Mouse (Mus musculus) urinary bladder, postnatal 25 days (tissue): ENCODE data around the gene Eif3b.
A peak's percentile ranks its signal among the peaks of the same experiment; 100 is the strongest.
"Not testable (repeated sequence)": the region's sequence is repeated elsewhere in the genome, so short reads cannot be mapped to it uniquely, and the experiment has no call there.

Experiments
- DNase-seq: peaks from one replicate; pipeline ENCODE4 v3.0.0; 2022; ENCODE audit warnings: low spot score

The Eif3b gene

DNA sequence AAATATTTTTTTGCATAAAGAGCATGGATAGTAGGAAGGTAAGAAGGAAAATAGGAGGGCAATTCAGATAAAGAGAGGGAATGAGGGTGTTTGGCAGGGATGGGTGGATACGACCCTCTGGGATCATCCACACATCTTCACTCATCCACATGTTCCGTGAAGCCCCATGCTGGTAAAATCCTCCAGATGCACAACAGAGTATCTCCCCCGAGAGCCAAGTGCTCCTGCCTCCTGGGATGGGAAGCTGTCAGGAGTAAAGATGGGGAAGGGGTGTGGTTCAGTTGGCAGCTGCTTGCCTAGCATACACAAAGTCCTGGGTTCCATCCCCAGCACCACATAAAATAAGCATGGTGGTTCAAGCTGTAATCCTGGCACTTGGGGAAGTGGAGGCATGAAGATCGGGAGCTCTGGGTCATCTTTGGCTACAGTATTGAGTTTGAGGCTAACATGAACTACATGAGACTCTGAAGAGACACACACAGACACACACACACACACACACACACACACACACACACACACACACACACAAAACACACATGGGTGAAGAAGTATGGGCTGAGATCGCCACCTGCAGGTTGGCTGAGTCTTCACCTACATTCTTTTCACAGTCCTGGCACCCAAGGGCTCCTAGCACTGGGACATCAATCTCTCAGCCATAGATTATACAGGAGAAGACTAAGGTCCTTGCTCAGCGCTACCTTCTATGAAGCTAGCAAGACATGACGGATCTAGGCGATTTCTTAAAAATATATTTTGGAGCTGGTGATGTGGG is 22.8 kb upstream of the Eif3b start:
- peak; percentile 26 for DNase-seq

DNA sequence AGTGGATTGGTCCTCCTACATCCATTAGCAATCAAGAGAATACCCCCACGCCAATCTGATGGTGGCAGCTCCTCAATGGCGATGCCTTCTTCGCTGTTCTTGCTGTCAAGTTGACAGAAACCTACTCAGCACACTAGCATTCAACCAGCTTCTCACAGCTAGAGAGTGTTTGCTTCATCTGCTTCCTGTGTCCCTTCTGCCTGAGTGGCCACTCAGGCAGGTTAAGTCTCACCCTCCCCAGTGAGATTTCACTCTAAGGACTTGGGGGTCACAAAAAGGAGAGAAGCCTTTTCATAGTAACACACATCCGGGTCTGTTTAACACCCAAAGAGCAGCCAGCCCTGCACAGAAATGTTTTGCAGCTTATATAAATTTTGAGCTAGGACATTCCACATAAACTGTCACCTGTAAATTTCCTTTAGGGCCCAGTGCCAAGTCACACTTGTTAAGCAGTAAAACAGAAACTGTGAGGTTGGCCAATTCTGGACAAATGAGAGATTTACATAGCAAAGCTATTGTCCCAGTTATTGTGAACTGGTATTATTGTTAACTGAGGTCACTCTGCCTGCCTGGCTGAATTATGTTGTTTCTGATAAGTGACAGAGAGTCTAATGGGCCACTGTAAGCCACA is 16.4 kb upstream of the Eif3b start:
- no peak for DNase-seq

DNA sequence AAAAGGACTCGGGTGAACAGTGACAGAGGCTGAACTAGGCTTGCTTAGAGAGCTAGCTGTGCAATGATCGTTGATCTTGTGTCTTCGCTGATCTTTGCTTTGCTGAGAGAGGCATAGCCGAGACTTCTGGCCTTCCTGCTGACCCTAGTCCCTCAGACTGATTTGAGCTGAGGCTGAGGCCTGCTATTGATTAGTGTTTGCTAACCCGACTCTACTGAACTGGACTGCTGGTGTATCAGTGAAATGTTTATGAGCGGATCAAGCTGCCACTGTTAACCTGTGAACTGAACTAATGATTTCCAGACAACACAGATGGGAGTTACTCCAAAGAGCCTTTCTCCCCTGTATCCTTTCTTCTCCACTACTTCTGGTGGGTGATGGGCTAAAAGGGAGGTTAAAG is 14.0 kb upstream of the Eif3b start:
- DNase-seq, result no peak

DNA sequence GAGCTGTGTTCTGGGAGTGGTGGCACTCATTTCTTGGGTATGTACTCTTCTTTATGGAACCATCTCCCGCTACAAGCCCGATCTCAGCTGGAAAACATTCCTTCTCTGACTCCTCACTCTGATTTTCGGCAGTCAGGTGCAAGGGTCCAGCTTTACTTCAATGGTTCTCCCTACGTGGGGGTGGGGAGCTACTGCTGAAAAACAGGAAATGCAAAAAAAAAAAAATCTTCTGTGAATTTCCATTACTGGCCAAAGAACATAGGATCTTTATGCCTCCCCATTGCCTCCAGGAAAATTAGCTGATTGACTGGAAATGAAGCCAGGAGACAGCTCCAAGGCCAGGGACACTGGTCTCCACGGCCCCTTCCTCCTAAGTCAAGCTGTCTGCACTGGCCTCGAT is 12.5 kb upstream of the Eif3b start:
- no peak for DNase-seq

DNA sequence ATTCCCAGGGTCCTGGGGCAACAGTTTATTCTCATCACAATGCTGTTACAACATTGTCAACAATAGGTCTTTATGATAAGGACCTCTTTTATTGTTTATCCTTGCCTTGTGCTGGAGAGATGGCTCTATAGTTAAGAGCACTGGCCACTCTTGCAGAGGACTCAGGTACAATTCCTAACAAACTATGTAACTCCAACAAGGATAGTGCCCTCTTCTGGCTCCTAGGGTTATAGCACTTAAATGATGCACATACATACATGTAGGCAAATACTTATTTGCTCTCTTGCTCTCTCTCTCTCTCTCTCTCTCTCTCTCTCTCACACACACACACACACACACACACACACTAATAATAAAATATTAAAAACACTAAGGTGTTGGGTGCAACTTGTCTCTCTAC is 10.3 kb upstream of the Eif3b start:
- no peak for DNase-seq

DNA sequence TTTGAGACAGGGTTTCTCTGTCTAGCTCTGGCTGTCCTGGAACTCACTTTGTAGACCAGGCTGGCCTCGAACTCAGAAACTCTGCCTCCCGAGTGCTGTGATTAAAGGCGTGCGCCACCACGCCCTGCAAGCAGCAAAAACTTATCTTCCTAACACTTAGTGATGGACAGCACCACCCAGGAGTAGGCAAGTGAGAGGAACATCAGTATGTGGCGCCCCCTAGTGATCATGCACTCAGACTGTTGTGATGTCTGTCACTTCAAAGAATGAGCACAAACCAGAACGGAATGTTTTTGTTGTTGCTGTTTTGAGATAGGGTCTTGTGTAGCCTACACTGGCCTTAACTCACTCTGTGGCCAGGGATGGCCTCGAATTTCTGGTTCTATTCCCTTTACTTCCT is 7.8 kb upstream of the Eif3b start:
- peak; percentile 54 for DNase-seq

DNA sequence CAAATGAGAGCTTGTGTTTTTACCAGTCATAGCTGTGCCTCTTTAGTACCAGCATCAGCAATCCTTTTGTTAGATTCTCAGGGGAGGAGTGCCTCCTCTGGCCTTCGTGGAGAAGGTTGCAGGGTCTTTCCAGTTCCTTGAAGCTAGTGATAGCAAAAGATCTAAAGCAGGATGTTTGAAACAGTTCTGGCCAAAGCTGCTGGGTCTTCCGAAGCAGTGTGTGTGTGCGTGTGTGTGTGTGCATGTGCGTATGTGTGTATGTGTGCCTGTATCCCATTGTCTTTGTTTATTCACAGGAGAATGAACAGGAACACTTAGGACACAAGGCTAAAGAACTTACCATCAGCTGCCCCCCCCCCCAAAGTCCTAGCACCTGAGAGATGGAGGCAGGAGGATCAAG is 4.5 kb upstream of the Eif3b start:
- DNase-seq, result no peak

DNA sequence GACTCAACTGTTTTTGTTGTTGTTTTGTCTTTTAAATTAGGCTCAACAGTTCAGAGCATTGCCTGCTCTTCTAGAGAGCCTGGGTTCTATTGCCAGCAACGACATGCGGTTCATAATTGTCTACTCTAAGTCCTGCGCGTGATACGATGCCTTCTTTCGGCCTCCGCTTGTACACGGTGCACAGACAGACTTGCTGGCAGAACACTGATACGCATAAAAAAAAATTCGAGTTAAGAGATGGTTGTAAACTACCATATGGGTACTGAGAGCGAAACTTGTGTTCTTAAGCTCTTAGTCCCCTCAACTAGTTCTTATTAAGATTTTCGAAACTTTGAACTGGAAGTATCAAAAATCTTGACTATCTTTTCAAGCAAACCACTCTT is 1.0 kb upstream of the Eif3b start:
- no peak for DNase-seq

DNA sequence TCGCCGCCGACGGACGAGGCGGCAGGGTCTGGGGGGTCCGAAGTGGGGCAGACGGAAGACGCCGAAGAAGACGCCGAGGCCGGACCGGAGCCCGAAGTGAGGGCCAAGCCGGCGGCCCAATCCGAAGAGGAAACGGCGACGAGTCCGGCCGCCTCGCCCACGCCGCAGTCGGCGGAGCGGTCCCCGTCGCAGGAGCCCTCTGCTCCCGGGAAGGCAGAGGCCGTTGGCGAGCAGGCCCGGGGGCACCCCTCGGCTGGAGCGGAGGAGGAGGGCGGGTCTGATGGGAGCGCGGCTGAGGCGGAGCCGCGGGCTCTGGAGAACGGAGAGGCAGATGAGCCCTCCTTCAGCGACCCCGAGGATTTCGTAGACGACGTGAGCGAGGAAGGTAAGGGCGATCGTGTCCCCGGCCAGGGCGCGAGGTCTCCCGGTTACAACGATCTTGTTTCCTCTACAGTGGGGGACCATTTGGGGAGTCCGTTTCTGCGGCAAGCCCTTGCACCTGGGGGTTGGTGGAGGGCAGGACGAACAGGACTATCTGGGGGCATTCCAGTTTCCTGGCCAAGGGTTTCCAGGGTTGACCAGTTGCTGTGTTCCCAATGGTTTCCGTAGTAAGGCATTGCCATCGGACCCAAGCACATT is 433 bp downstream of the Eif3b start:
- DNase-seq, result no peak

DNA sequence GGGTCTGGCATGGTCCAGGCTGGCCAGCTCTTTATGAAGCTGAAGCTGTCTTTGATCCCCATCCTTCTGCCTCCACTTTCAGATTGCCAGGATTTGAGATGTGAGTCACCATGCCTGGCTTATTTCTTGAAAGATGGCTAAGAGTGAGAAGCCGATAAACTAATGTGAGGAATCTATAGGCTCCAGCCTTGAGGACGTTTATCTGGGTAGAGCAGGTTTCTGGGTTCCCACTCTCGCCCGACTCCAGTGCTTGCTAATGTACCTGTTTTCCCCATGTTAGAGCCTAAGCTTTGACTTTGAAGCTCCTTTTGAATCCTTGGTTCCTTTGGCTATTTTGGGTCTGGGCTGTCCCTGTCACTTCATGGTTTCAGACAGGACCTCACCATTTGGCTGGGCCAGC is 1.5 kb downstream of the Eif3b start:
- no peak for DNase-seq

DNA sequence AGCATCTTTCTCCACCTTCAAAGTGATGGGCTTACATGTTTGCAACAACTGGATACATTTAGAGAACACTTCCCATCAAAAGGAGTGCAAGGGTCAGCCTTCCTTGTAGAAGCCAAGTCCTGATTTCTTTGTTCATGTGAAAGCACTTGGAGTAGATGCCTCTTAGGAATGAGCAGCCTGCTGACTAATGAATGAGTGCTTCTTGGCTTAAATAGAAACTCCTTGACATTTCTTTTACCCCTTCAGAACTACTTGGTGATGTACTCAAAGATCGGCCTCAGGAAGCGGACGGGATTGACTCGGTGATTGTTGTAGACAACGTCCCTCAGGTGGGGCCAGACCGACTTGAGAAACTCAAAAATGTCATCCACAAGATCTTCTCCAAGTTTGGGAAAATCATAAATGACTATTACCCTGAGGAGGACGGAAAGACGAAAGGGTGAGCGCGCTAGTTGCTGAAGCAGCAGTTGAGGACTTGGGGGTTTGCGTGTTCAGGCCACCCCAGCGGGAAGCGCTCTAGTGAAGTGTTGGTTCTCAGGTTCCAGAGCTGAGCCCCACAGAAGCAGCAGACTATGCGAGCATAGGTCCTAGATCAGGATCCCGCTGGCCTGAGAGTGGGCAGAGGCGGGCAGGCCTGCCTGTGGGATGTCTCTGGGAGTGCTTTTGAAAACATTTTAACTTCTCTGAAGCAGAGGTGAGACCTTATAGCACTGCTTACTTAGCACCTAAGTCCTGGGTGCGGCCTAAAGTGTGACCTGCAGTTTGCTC is 6.1 kb downstream of the Eif3b start:
- DNase-seq, result no peak

DNA sequence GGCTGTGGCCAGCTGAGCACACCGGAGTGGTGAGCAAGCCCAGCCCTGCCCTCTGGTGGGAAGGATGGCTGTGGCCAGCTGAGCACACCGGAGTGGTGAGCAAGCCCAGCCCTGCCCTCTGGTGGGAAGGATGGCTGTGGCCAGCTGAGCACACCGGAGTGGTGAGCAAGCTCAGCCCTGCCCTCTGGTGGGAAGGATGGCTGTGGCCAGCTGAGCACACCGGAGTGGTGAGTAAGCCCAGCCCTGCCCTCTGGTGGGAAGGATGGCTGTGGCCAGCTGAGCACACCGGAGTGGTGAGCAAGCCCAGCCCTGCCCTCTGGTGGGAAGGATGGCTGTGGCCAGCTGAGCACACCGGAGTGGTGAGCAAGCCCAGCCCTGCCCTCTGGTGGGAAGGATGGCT is 20.0 kb downstream of the Eif3b start:
- not testable (repeated sequence) for DNase-seq

DNA sequence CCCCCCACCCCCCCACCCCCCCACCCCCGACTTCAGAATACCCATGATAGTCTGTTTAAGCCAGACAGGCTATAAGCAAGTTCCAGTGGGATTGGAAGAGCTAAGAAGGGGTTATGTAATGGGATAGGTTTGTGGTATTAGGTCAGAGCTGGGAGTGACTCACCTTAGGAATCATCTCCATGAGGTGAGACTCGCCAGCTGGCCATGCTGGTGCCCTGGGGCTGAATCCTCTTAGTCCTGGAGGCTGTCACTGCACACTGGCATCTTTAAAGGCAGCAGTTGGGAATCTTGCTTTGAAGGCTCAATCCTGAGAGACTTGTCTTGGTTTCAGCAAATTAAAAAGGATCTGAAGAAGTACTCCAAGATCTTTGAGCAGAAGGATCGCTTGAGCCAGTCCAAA is 22.3 kb downstream of the Eif3b start:
- DNase-seq, result no peak

DNA sequence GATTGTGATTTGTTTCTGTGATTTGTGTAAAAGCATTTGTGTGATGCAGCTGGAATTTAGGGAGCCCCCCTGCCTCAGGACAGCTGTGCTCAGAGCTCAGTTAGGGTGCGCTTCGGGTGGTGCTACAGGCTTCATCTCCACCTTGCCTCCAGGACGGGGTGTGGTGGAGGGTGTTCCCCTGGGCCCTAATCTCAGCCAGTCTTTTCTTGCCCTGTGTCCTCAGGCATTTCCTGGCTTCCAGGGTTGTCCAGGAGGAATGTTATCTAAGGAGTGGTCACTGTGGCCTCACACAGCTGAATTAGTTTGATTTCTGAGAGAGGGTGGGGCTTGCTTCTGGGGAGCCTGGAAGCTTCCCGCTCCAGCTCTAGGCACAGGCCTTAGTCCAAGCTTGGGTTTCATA is 24.9 kb downstream of the Eif3b start:
- no peak for DNase-seq

DNA sequence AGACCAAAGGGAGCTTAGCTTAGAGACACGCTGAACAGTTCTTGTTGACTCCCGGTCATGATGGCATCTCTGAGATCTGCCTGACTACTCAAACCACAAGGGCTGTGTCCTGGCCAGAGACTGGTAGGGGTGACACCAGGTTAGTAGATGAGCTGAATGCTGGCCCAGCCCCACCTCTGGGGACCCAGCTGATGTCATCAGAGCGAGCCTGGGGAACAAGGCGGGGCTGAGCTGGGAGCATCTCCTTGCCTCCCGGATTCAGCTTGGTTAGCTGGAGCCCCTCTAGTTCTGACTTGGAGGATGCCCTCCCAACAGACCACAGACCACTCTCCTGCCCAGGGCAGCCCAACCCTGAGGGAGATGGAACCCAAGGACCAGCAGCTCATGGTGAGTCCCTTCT is 26.2 kb downstream of the Eif3b start, which contains the start of gene Gm4869:
TSS of gene Gm4869 (plus strand) at position 301 of the 400 bp plus-strand sequence.
- DNase-seq, result no peak

DNA sequence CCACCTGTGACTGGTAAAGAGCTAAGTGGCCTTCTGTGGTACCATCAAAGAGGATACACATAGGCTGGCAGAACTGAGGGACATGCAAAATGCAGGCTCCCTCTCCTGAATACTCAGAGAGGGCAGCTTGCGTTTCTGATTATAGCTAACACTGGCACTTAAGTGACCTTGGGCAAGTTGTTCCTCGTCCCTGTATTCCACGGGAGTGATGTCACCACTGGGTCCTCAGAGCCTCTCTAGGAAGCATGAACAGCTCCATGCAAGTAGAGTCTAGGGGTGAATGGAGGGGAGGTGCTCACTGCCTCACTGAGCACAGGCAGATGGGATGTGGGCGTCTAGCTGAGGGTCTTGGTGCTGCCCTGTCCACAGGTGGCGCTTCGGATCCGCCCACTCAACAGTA is 26.9 kb downstream of the Eif3b start:
- no peak for DNase-seq

DNA sequence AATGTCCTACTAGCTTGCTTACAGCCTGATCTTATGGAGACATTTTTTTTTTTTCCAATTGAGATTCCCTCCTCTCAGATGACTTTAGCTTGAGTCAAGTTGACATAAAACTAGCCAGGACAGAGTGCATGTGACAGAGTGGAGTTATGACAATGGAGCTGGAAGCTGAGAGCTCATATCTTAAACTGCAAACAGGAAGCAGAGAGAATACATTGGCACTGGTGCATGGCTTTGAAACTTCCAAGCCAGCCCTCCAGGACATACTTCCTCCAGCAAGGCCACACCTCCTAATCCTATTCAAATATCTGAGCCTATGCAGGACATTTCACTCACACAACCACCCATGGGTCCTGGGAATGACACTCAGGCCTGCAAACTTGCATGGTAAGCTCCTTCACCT is 35.4 kb downstream of the Eif3b start:
- no peak for DNase-seq

DNA sequence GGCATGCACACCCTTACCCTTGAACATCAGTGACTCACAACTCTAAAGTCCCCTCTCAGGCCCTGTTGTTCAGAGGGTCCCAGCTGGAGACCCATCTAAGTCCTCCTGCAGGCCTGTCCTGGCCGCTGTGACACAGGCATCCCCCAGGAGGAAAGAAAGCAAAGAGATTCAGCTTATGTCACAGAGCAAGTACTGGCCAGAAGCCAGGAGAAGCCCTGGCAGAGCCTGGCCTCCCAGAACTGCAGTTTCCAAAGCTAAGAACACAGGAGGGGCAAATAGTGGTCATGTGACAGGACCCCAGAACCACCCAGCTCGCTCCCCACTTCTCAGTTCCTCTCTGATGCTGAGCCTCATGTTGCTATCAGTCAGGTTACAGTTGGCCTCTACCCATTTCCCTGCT is 36.3 kb downstream of the Eif3b start:
- DNase-seq, result no peak

DNA sequence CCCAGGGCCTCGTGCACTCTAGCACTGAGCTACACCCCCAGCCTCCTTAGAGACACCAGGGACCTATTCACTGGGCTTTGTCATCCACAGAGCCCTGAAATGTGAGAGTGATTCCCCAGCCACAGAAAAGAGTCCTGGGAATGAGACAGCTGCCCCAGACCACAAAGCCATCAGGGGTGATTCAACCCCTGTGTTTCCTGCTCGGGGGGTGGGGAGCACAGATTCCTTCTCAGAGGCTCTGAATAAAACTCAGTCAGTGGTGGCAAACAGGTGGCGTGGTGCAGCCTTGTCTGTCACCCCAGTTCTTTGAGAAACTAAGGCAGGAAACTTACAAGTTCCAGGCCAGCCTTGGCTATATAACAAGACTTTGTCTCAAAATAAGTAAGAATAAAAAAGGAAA is 42.3 kb downstream of the Eif3b start:
- DNase-seq, result no peak

DNA sequence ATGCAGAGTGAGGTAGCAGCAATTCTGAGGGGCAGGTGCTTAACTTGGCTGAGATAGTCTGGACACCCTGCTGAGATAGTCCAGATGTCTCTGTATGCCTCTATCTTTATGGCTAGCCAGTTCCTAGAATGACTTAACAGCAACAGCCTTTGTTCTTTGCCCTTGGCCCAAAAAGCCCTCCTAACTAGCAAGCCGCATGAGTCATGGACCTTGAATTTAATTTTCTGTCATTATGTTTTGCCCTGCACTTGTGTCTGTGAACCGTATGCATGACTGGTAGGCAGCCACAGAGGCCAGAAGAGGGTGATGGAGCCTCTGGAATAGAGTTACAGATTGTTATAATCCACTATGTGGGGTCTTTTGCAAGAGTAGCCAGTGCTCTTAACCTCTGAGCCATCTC is 44.0 kb downstream of the Eif3b start:
- not testable (repeated sequence) for DNase-seq

DNA sequence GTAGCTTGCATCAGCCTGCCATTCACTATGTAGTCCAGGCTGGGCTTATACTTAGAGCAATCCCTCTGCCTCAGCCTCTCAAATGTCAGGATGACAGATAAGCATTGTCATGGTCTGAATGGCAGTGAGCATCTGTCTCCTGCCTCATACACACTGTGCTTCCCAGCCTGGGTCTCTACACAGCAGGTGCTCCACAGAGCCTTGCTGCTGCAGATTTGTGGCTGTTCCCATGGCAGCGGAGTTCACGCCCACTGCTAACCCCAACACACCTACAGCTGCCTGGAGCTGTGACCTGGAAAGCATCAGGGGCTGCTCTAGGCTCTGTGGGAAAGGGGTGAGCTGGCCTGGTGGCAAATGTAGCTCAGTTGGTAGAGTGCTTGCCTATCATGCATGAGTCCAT is 45.8 kb downstream of the Eif3b start:
- no peak for DNase-seq

DNA sequence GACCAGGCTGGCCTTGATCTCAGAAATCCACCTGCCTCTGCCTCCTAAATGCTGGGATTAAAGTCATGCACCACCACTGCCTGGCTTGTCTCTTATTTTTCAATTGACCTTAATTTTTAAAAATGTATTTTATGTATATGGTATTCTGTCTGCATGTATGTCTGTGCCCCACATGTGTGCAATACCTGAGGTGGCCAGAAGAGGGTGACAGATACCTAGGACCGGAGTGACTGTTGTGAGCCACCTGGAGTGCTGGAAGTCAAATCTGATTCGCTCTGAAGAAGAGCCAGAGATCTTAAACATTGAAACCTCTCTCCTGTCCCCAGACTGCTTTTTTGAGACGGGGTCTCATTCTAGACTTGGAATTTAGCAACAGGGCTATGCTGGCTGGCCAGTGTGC is 53.2 kb downstream of the Eif3b start:
- DNase-seq, result no peak

DNA sequence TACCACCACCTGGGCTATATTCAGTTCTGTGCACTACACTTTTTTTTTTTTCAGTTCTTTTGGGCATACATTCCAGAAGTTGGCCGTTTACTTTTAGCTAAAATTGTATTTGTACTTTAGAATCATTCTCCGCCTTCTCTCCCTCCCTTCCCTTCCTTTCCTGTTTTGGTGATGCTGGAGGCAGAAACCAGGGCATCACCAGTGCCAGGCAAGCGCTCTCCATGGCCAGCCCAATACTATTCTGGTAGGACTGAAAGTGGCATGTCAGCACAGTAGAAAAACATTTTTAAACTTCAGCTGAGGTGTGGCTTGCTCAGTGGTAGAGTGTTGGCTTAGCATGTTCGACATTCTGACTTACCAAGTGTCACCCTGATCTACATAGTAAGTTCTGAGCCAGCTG is 62.3 kb downstream of the Eif3b start:
- DNase-seq, result no peak
